Mouse (Mus musculus) lung, adult 18-20 months (tissue): ENCODE results near the gene Gm45521.
A peak's percentile ranks its signal among the peaks of the same experiment; 100 is the strongest.

ENCODE experiments used
- DNase-seq, 2 experiments: peaks; one replicate each; pipeline ENCODE4 v3.0.0; 2022; ENCODE audit warnings: mixed read lengths in 2 of 2

Gm45521 gene

GRCm38 (mm10) chr14:7957049-7957448, at the start of gene Gm45521:
TSS of gene Gm45521 (plus strand) at chr14:7957288.
- no peak for DNase-seq

GRCm38 (mm10) chr14:7909472-7909871, 47.6 kb upstream of the Gm45521 start:
- DNase-seq, result no peak

DNA sequence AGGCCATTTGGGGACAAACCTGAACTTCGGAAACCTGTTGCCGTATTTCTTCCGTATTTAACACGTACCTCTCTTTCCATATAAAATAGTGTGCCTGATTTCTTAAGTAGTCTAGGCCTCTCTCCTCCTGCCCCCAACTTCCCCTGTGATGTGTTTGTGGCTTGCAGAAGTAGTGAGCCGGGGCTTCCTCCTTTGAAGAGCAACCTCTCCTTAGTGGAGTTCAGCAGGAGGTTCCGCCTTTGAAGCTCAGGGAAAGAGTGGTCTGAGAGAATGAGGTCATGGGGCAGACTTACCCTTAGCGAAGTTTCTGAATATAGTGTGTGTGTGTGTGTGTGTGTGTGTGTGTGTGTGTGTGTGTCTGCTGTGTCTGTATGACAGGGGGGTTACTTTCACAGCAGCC, 43.2 kb upstream of the Gm45521 start:
- peak in 1 of 2 experiments; percentile 29 for DNase-seq

- no peak for DNase-seq
Measured at GRCm38 (mm10) chr14:7914461-7914860, 42.6 kb upstream of the Gm45521 start.

GRCm38 (mm10) chr14:7918150-7918991, 38.7 kb upstream of the Gm45521 start:
- no peak for DNase-seq

DNA sequence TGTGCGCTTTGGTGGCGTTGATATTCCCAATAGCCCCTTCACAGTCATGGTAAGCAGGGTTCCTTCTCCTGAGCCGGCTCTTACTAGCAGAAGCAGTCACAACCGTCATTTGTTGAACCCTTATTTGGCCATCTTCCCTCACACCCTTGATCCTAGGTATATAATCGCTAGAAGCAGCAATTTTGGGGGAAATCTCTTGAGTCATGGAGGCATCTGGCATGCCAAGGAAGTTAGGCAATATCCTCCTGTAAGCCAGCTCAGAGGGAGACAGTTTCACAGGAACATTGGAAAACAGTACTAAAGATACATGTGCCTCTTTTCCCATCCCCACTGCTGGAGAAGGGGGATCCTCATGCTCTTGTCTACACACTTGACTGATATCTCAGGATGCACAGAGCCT, 37.8 kb upstream of the Gm45521 start:
- no peak for DNase-seq

DNA sequence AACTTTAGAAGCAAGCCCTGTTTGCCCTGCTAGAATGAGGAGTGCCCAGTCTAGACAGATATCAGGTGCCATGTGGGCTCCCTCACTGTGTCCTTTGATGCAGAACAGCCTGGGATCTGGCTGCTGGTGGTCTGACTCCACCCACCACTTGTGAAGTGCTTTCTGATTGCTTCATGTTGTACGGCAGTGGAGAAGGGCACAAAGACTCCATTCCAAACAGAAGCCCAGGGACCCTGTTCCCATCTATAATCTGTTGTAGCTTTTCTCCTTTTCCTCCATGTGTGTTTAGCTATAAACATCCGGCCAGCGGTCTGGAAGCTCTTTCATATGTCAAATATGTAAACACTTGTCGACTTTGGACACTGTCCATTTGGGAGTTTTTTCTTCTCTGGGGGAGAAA, 37.2 kb upstream of the Gm45521 start:
- DNase-seq, result peak; percentile 28 to 35

DNA sequence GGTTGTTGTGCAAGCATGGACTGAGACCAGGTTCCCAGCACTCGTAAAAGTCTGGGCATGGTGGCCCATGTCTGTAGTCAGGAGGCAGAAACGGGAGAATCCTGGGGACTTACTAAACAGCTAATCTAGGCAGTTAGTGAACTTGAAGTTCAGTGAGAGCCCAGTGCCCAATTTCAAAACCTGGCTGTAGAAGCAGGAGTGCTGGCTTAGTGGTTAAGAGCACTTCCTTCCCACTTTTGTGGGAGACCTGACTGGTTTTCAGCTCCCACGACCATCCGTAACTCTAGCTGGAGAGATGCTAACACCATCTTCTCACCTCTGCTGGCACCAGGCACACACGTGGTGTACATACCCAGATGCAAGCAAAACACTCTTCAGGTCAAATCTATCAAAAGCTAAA, 35.6 kb upstream of the Gm45521 start:
- DNase-seq, result no peak

DNA sequence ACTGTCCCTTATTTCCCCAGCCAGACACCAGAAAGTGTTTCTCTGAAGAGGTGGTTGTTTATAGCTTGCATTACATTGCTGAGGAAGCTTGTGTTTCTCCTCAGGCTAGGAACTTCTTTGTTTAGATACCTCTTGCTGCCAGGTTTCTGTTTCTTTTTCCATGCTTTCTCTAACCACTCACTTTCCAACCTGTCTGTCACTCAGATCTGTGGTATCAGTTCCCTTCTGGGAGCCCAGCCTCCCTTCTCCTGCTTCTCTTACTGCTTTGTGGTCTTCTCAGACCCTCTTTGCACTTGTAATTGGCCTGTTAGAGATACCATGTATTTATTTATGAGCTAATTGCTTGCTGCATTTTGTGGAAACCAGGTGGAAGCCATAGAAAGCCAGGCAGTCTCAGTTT, 33.5 kb upstream of the Gm45521 start:
- no peak for DNase-seq

DNA sequence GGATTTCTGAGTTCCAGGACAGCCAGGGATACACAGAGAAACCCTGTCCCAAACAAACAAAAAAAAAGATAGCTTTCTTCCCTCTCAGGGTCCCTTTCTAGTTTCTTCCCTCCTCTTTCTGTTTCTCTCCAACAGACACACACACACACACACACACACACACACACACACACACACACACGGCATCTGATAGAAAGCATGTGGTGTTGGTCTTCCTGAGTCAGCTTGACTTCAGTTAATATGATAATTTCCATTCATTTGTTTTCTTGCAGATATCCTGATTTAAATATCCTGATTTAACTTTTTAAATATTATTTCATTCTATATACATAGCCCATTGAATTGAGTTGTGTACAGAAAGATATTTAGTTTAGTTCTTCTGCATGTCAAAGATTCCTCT, 28.7 kb upstream of the Gm45521 start:
- DNase-seq, result no peak

GRCm38 (mm10) chr14:7929029-7929428, 28.1 kb upstream of the Gm45521 start:
- no peak for DNase-seq

DNA sequence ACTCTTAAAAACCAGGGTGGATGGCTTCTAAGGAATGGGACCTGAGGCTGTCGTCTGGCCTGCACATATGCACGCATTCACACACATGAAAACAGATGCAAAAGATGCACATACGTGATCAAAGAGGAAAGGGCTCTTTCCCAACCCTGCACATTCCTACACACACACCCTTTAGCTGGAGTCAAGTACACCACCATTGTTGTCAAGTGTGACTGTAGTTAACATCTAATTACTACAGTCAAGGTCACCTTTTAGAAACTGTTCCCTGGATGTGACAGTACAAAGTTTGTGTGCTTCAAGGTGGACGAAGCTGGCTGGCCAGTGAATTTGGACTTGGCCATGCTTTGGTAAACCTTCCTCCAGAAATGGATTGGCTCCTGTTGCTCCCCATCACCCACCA, 24.9 kb upstream of the Gm45521 start:
- no peak for DNase-seq

DNA sequence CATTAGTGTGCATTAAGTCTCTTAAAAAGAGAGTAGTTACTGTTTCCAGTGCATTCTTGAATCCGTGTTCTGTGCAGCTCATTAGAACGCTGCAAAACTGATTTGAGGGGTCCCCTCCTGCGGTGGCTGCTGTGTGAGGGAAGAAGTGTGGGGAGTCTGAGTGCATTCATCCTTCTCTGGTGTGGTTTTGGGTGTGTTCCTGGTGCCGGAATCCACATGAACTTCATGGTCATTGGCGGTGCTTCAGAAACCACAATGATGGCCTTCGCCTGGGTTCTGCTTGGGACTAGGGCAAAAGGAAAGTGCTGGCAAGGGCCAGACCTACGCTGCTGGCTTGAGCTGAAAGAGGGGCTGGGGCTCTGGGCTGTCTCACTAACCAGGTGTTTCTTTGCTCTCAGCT, 22.9 kb upstream of the Gm45521 start:
- no peak for DNase-seq

DNA sequence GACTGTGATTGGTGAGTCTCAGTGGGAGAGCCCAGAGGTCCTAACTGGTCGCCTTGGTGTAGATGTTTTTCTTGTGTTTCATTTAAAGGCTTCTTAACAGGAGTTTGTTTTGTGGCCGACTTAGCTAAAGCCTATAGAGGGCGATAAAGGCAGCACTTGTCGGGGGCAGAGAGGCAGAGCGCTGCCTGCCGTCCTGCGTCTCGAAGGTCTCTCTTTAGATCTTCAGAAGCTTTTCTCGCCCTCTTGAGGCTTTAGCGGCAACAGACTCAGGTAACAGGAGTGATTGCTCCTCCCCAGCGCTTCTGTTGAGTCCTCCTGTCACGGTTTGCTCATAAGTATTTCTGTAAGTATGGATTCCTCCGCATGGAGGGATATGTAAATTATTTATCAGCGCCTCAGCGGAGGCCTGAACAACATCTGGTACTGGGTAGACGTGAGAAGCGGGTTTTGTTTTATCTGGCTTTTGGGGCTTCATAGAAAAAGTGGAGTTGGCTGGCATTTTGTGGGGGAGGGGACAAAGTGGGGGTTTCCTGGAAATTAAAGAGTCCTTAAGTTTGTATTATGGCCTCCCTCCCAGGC, 19.9 kb upstream of the Gm45521 start:
- peak in 1 of 2 experiments; percentile 49 for DNase-seq

GRCm38 (mm10) chr14:7938809-7939784, 18.0 kb upstream of the Gm45521 start:
- DNase-seq, result no peak

- DNase-seq, result no peak
Measured at GRCm38 (mm10) chr14:7941413-7941812, 15.7 kb upstream of the Gm45521 start.

DNA sequence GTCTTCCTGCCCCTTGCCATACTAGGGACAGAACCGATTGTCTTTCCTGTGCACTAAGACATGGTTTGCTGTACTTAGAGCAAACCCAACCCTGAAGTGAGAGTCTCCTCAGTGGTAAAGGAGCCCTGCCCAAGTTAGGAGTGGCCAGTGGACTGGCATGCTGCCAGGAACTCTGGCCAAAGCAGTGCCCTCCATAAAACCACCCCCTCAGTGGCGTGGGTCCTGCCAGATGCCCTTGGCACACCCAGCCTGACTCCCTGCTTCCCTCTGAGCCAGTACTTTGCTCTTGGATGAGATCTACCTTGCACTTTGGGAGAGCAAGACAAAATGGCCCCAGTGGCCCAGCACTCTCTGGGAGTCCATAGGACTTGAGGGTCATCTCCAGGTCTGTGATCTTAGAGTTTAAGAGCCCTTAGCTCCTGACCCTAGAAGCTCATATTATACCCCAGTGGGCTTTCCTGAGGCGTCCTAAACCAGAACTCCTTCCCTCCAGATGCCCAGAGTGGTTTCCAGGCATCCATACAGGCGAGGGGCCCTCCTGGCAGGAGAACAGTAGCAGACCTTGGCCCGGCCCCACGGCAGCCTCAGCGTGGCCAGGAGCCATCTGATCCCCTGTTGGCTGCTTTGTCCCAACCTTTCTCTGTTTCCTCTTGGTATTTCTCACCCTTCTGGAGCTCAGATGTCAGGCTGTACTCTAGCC, 13.8 kb upstream of the Gm45521 start:
- peak; percentile 75 to 83 for DNase-seq

- no peak for DNase-seq
Measured at GRCm38 (mm10) chr14:7943801-7944135, 13.3 kb upstream of the Gm45521 start.

DNA sequence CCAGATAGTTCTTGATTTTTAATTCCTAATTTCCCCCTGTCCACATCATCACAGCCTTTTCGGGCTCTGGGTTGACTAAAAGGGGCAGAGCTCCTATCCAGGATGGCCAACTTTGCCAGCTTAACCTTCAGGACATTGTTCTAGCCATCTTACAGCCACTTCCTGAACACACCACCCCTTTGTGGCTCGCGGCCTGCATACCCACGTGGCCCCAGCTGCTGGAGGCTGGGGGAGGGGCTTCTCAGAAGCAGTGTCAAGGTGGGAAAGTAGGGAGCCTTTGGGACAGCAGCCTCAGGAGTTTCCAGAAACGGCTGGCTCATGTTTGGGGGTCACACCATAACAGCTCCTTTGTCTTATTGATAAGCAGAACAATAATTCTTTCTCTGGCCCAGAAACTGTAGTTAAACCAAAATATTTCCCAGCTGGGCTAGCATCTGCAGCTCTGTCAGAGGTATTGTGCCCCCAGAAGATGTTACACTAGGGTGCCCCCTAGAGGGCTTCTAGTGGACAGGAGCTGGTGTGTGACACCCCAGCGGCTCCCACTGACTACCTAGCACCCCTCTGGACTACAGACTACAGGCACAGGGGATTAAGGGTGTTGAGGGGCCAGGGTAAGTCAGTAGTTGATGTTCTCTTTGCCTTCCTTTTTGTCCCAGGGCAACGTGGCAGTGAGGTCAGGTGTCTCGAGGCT, 12.6 kb upstream of the Gm45521 start:
- no peak for DNase-seq

- peak in 1 of 2 experiments; percentile 29 for DNase-seq
Measured at GRCm38 (mm10) chr14:7945261-7945660, 11.8 kb upstream of the Gm45521 start.

GRCm38 (mm10) chr14:7951234-7951633, 5.9 kb upstream of the Gm45521 start:
- DNase-seq, result no peak

DNA sequence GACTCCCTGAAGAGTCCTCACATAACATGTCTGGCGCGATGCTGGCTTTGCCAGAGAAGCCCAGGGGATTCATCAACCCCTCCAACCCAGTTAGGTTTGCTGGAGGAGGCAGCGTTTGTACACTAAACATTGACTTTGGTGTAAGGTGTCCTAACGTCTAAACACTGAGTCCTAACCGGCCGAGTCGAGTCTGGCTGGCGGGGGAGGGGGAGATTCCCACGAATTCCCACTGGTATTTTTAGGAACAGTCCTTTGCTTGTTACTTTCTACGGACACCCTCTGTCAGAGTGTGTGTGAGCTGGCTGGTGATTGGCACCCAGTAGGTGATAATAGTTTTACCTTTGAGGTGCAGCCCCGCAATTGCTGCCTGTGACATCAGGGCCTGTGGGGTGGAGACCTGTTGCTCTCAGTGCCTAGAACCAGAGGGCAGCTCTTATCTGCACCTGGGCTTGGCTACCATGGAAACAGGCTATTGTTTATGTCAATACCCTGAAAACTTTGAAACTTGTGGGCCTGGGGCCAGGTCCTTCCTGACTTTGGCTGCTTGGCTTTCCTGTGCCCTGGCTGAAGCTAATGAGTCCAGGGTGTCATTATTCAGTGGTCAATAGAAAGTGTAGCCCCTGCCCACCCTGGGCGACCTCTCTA, 4.4 kb upstream of the Gm45521 start:
- peak; percentile 78 to 82 for DNase-seq
